Mouse (Mus musculus) heart, postnatal 0 days (tissue): ENCODE data around the gene Cux2. TPM values are rescaled to one million over a fixed set of nuclear protein-coding genes. Genes with fewer than 3 reads are reported as not detected.

Experiments used
- ATAC-seq: fragments of 200-750 bp; cut with Nextera tagmentation; 2 replicates; pipeline ENCODE4 v1.8.0; 2017; ENCODE audit warnings: low read depth, moderate number of reproducible peaks, moderate library complexity; ENCODE audit not compliant: insufficient read depth
- DNase-seq: peaks from one replicate; pipeline ENCODE4 v3.0.0-alpha.2; 2016; ENCODE audit warnings: low spot score
- H3K27ac ChIP-seq: fragments of 300-500 bp; sonication (generic); 2 replicates; pipeline ENCODE4 v1.5.1; 2014; ENCODE audit warnings: low read depth, mild to moderate bottlenecking
- H3K27me3 ChIP-seq: fragments of 300-500 bp; sonication (generic); 2 replicates; pipeline ENCODE4 v1.6.1; 2014; ENCODE audit warnings: low read length, mixed read lengths; ENCODE audit not compliant: control insufficient read depth, insufficient read depth
- H3K36me3 ChIP-seq: fragments of 300-500 bp; sonication (generic); replicated peaks from 2 replicates; pipeline ENCODE4 v1.6.1; 2014; ENCODE audit warnings: low read length, mixed read lengths; ENCODE audit not compliant: control insufficient read depth, insufficient read depth
- H3K4me1 ChIP-seq: fragments of 300-500 bp; sonication (generic); 2 replicates; pipeline ENCODE4 v1.6.1; 2014; ENCODE audit warnings: antibody characterized with exemption; ENCODE audit not compliant: control insufficient read depth, insufficient read depth
- H3K4me2 ChIP-seq: fragments of 300-500 bp; sonication (generic); 2 replicates; pipeline ENCODE4 v1.6.1; 2014; ENCODE audit warnings: low read depth, mild to moderate bottlenecking, low read length, moderate library complexity
- H3K4me3 ChIP-seq: fragments of 300-500 bp; sonication (generic); 2 replicates; pipeline ENCODE4 v1.5.1; 2014; ENCODE audit warnings: low read depth, low read length
- H3K9ac ChIP-seq: fragments of 300-500 bp; sonication (generic); replicated peaks from 2 replicates; pipeline ENCODE4 v1.6.1; 2014; ENCODE audit warnings: low read depth, low read length, mixed read lengths
- H3K9me3 ChIP-seq: fragments of 300-500 bp; sonication (generic); replicated peaks from 2 replicates; pipeline ENCODE4 v1.6.1; 2016; ENCODE audit warnings: low read length; ENCODE audit not compliant: control insufficient read depth
- CTCF ChIP-seq: IDR thresholded peaks from 2 replicates; pipeline ENCODE4 v1.5.1; 2016; ENCODE audit warnings: antibody characterized with exemption, control low read depth, low read depth
- EP300 ChIP-seq: IDR thresholded peaks from 2 replicates; pipeline ENCODE4 v1.6.1; 2016; ENCODE audit warnings: antibody characterized with exemption, low read depth
- WGBS: fragments of 180-500 bp; shearing (Covaris S2); extraction: QIAGEN DNeasy Blood & Tissue Kit; methylation state at CpG from one replicate; pipeline ENCODE4 v1.1.7; 2014; 5-methylcytosine and 5-hydroxymethylcytosine counted together
- polyA plus RNA-seq: library from polyadenylated mRNA; unstranded; fragments of >200 nt; fragmentation: Nextera tagmentation; extraction: Ambion mirVana; gene quantifications from 2 replicates; pipeline ENCODE4 v1.2.1, GENCODE M21; 2015
- total RNA-seq: library from RNA; depleted of rRNA; stranded (reverse); fragments of >200 nt; gene quantifications from 2 replicates; pipeline ENCODE4 v1.2.3, GENCODE M21; 2014; ENCODE audit warnings: low replicate concordance

The Cux2 gene
- total and polyA plus RNA-seq, 2 experiments from 2014 or later = 1.3 to 9.5 TPM

- H3K4me1 ChIP-seq = no peaks in the 10 kb centered on the region
- 62% methylated on average over 7 of the region's 7 CpGs for WGBS
- no peak for ATAC-seq
Measured at GRCm38 (mm10) chr5:122026284-122026683, 23.6 kb downstream of the Cux2 start.

GRCm38 (mm10) chr5:122025117-122025516 is 24.8 kb downstream of the Cux2 start:
- ATAC-seq = no peak
- no peak overlapping the region for H3K9ac ChIP-seq
- 89% methylated on average over 11 of the region's 11 CpGs for WGBS

More at GRCm38 (mm10) chr5:122026284-122026683, 23.6 kb downstream of the Cux2 start:
- Histone ChIP-seq H3K27ac (no peak overlapping the region), H3K4me3 (no peak overlapping the region), H3K9ac (no peak overlapping the region), H3K4me2 (no peak overlapping the region), H3K9me3 (no peaks in the 10 kb centered on the region), H3K27me3 (no peaks in the 10 kb centered on the region), H3K36me3 (no peaks in the 10 kb centered on the region)
- no peak for TF ChIP-seq EP300
- TF ChIP-seq CTCF = no peak
- no peak for DNase-seq

DNA sequence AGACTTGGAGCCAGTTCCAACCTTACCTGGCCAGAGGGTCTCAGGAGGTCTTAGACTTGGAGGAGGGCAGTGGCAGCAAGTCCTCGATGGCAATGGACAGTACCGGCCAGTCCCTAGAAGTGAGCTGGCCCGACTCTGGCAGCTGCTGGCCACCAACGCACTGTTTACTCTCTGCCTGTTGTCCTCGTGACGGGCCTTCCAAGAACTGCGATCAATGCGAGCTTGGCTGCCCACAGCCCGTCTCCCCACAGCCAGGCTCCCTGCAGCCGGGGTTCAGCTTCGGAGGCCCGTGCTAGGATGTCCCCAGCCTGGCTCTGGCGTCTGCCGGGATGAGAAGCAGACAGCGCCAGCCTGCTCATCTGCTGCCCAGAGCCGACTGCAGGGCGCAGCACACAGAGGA is 30.6 kb downstream of the Cux2 start:
- Histone ChIP-seq H3K4me3 (no peak overlapping the region), H3K27ac (no peak overlapping the region), H3K9me3 (no peaks in the 10 kb centered on the region), H3K27me3 (no peaks in the 10 kb centered on the region), H3K4me1 (no peaks in the 10 kb centered on the region), H3K4me2 (no peak overlapping the region), H3K9ac (no peak overlapping the region), H3K36me3 (no peaks in the 10 kb centered on the region)
- no peak for ATAC-seq
- DNase-seq = no peak
- WGBS = 86% methylated on average over 17 of the region's 17 CpGs
- TF ChIP-seq CTCF (no peak), EP300 (no peak)

More at GRCm38 (mm10) chr5:122025117-122025516, 24.8 kb downstream of the Cux2 start:
- H3K36me3 ChIP-seq = no peaks in the 10 kb centered on the region
- no peaks in the 10 kb centered on the region for H3K27me3 ChIP-seq
- no peaks in the 10 kb centered on the region for H3K4me1 ChIP-seq
- DNase-seq = no peak
- H3K4me3 ChIP-seq = no peak overlapping the region
- H3K9me3 ChIP-seq = no peaks in the 10 kb centered on the region
- no peak overlapping the region for H3K4me2 ChIP-seq
- TF ChIP-seq CTCF (no peak), EP300 (no peak)
- H3K27ac ChIP-seq = no peak overlapping the region

DNA sequence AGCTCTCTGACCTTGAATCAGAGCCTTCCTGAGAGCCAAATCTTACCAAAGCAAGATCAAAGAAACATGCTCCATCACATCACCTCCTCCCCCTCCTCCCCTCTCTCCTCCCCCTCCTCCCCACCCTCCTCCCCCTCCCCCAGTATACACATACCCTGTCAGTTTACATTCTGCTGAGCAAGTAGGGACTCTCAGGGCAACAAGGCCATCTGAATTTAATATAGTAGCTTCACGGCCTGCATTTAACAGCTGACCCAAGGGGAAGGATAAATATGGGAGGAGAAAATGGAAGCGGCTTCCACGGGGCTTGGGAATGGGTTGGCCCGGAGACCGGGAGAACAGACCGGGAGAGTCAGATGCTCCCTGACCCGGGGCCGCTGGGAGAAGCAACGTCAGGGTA is 32.1 kb downstream of the Cux2 start:
- TF ChIP-seq CTCF (no peak), EP300 (no peak)
- no peaks in the 10 kb centered on the region for H3K27me3 ChIP-seq
- ATAC-seq (no peak), DNase-seq (no peak)
- no peak overlapping the region for H3K4me2 ChIP-seq
- no peaks in the 10 kb centered on the region for H3K4me1 ChIP-seq
- H3K9me3 ChIP-seq = no peaks in the 10 kb centered on the region
- no peak overlapping the region for H3K27ac ChIP-seq
- H3K36me3 ChIP-seq = no peaks in the 10 kb centered on the region
- WGBS = 89% methylated on average over 9 of the region's 9 CpGs
- no peak overlapping the region for H3K4me3 ChIP-seq
- H3K9ac ChIP-seq = no peak overlapping the region

DNA sequence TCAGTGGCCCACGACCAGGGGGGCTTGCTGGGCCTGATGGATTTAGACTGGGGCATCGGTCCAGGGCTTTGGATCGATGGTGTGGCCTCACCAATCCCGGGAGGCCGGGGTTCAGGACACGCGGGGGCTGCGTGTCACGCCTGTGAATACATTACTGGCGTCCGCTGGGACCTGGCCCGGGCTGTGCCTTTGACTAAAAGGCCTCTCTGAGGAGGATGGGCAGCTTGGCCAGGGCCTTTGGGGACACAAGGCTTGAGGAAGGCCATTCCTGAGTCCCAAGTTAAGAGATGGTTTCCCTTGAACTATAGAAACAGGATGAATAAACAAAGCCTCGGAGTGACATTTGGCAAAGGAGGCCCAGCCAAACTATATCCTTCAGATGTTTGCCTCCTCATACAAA is 32.6 kb downstream of the Cux2 start:
- Histone ChIP-seq H3K27ac (no peak overlapping the region), H3K4me2 (no peak overlapping the region), H3K9me3 (no peaks in the 10 kb centered on the region), H3K4me1 (no peaks in the 10 kb centered on the region), H3K27me3 (no peaks in the 10 kb centered on the region), H3K36me3 (no peaks in the 10 kb centered on the region), H3K4me3 (no peak overlapping the region), H3K9ac (no peak overlapping the region)
- ATAC-seq = no peak
- DNase-seq = no peak
- 79% methylated on average over 13 of the region's 13 CpGs for WGBS
- TF ChIP-seq CTCF (no peak), EP300 (no peak)

DNA sequence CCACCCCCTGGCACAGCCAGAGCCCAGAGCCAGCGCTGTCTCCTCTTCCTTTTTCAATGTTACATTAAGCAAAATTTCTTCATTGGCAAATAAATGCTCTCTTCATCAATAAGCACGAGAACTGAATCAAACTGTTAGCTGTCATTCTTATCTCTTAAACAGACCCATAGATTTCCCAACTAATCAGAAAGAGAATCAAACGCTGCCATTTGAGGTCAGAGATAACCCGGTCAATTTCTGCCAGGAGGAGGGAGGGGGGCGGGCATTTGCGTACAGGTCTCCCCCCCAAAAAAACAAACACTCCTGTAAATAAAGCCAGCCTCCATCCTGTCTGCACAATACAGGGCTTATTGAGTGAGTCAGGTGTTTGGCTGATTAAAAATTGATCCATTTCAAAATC is 33.2 kb downstream of the Cux2 start:
- no peak overlapping the region for H3K9ac ChIP-seq
- ATAC-seq (no peak), DNase-seq (no peak)
- no peak overlapping the region for H3K4me2 ChIP-seq
- H3K4me3 ChIP-seq = no peak overlapping the region
- no peaks in the 10 kb centered on the region for H3K4me1 ChIP-seq
- no peaks in the 10 kb centered on the region for H3K36me3 ChIP-seq
- 78% methylated on average over 6 of the region's 6 CpGs for WGBS
- TF ChIP-seq CTCF (no peak), EP300 (no peak)
- no peaks in the 10 kb centered on the region for H3K27me3 ChIP-seq
- no peaks in the 10 kb centered on the region for H3K9me3 ChIP-seq
- H3K27ac ChIP-seq = no peak overlapping the region
